8 mouse cellular contexts compared by ENCODE assay signal in genomic region chr11:33931836-33932385, GRCm38 (mm10). TPM values are rescaled to one million over a fixed set of nuclear protein-coding genes. Genes with fewer than 3 reads are reported as not detected.
A peak's percentile ranks its signal among the peaks of the same experiment; 100 is the strongest.
DNase-seq lines count a peak whose midpoint lies in the region; ATAC-seq lines count a peak whose summit lies in the region.

No protein-coding gene starts in this region.

- H3K36me3 ChIP-seq in stomach, embryonic 15.5 days, result no peaks in the 10 kb centered on the region
- no peaks in the 10 kb centered on the region for H3K36me3 ChIP-seq in forebrain, embryonic 14.5 days (ENCODE audit: control insufficient read depth, insufficient read depth, low read length)

- peak; percentile 25 for DNase-seq in gastrocnemius, adult 18-20 months (ENCODE audit: low spot score)
- no peak for DNase-seq in gastrocnemius, adult 8-10 months (ENCODE audit: low spot score in 2 of 2)
- DNase-seq in adrenal gland, postnatal 10 days, result peak; percentile 15
- DNase-seq in kidney, adult 18-20 months, result peak; percentile 33
- peak; percentile 40 for DNase-seq in lung, postnatal 14 days
- DNase-seq in forebrain, embryonic 14.5 days (ENCODE audit: low spot score), result no peak

- H3K4me1 ChIP-seq in stomach, embryonic 15.5 days, result peaks cover 14% of the 10 kb centered on the region
- peaks cover 3% of the 10 kb centered on the region; the same call in 1 of the 2 replicates for H3K4me1 ChIP-seq in forebrain, embryonic 14.5 days (ENCODE audit: control insufficient read depth, insufficient read depth, low read length)

- H3K27ac ChIP-seq in stomach, embryonic 15.5 days, result 0 out of 2 replicates have a peak overlapping the region, but pooled peaks have one; percentile 21
- H3K27ac ChIP-seq in forebrain, embryonic 14.5 days (ENCODE audit: low read depth, low read length), result no peak overlapping the region

- peak; percentile 40; the same call in 1 of the 2 replicates for ATAC-seq in stomach, embryonic 15.5 days (ENCODE audit: insufficient read depth, low FRiP score, low read depth)
- ATAC-seq in forebrain, embryonic 14.5 days, result no peak
- no peak for ATAC-seq in erythroid progenitor cell, adult 5-6 weeks (replicated peaks; ENCODE audit: low FRiP score, poor library complexity, severe bottlenecking)

- H3K9me3 ChIP-seq in stomach, embryonic 15.5 days, result no peaks in the 10 kb centered on the region
- no peaks in the 10 kb centered on the region for H3K9me3 ChIP-seq in forebrain, embryonic 14.5 days (replicated peaks; ENCODE audit: control insufficient read depth, low read length)

- H3K9ac ChIP-seq in stomach, embryonic 15.5 days, result no peak overlapping the region
- H3K9ac ChIP-seq in forebrain, embryonic 14.5 days (ENCODE audit: low read length), result no peak overlapping the region

- peak overlapping the region; percentile 27 for H3K4me2 ChIP-seq in stomach, embryonic 15.5 days
- H3K4me2 ChIP-seq in forebrain, embryonic 14.5 days (ENCODE audit: low read length), result no peak overlapping the region

- no peak overlapping the region for H3K4me3 ChIP-seq in stomach, embryonic 15.5 days (replicated peaks)
- no peak overlapping the region for H3K4me3 ChIP-seq in forebrain, embryonic 14.5 days (ENCODE audit: low read depth, low read length)

- WGBS in stomach, embryonic 15.5 days, result 13% methylated on average over 6 of the region's 10 CpGs
- WGBS in forebrain, embryonic 14.5 days, result 13% methylated on average over 10 of the region's 10 CpGs

- H3K27me3 ChIP-seq in stomach, embryonic 15.5 days (replicated peaks), result no peaks in the 10 kb centered on the region; the same call in 1 of the 2 replicates
- no peaks in the 10 kb centered on the region for H3K27me3 ChIP-seq in forebrain, embryonic 14.5 days (replicated peaks; ENCODE audit: control insufficient read depth, insufficient read depth, low read length)

RNA-seq across cellular contexts. Expression of gene Kcnmb1, which starts 30.9 kb away (rescaled TPM):
- total RNA-seq in gastrocnemius, adult 18-20 months (2021), result under 1 TPM; 0.26 to 0.27 TPM
- total RNA-seq in gastrocnemius, adult 8-10 months (2022), result under 1 TPM; 0.12 to 0.31 (median 0.15) TPM
- total RNA-seq in adrenal gland, postnatal 10 days (2021), result under 1 TPM; 0.12 to 0.42 TPM
- 2.2 and 2.4 TPM in 2 replicates for polyA plus RNA-seq in stomach, embryonic 15.5 days (2015; fragmentation: Nextera tagmentation; extraction: Ambion mirVana)
- 0.09 and 0.22 TPM in 2 replicates for polyA plus RNA-seq in forebrain, embryonic 14.5 days (2014; fragmentation: Nextera tagmentation; extraction: Ambion mirVana)
- not detected in 2 replicates for total RNA-seq in erythroid progenitor cell, adult 5-6 weeks (2015; ENCODE audit: low replicate concordance)
- total RNA-seq in erythroid progenitor cell, adult 5-6 weeks (2017; ENCODE audit: low replicate concordance), result not detected in 2 replicates

Comparison
In these comparisons a context has a peak if more than half of its experiments do, and no peak if none do; other contexts are left out.
1. DNase-seq: peak in gastrocnemius, adult 18-20 months (single experiment), adrenal gland, postnatal 10 days (single experiment), kidney, adult 18-20 months (single experiment) and lung, postnatal 14 days (single experiment); none in gastrocnemius, adult 8-10 months (0 of 2) and forebrain, embryonic 14.5 days (single experiment).